Mouse (Mus musculus): ENCODE measurements around the gene Gm28308.
A peak's percentile ranks its signal among the peaks of the same experiment; 100 is the strongest.

The Gm28308 gene

GRCm38 (mm10) chr6:52183311-52184080, 29.6 kb downstream of the Gm28308 start:
- DNase-seq (ENCODE audit: low spot score in 2 of 2) = no peak

- DNase-seq (ENCODE audit: low spot score in 2 of 2) = no peak
These were observed 30.3 kb downstream of the Gm28308 start for GRCm38 (mm10) chr6:52182793-52183192.

GRCm38 (mm10) chr6:52182030-52182429, 31.1 kb downstream of the Gm28308 start:
- DNase-seq (ENCODE audit: low spot score in 2 of 2) = no peak

- no peak for DNase-seq (ENCODE audit: low spot score in 2 of 2)
These were observed 32.4 kb downstream of the Gm28308 start for GRCm38 (mm10) chr6:52180726-52181125.

GRCm38 (mm10) chr6:52180213-52180710, 32.9 kb downstream of the Gm28308 start:
- DNase-seq (ENCODE audit: low spot score in 2 of 2) = no peak

- DNase-seq (ENCODE audit: low spot score in 2 of 2) = no peak
These were observed 33.4 kb downstream of the Gm28308 start for GRCm38 (mm10) chr6:52179690-52180089.

GRCm38 (mm10) chr6:52178918-52179665, 34.0 kb downstream of the Gm28308 start:
- no peak for DNase-seq (ENCODE audit: low spot score in 2 of 2)

- DNase-seq (ENCODE audit: low spot score in 2 of 2) = no peak
These were observed 35.3 kb downstream of the Gm28308 start for GRCm38 (mm10) chr6:52177806-52178205.

GRCm38 (mm10) chr6:52177061-52177735, 35.9 kb downstream of the Gm28308 start, which contains the start of gene 5730596B20Rik:
Gene 5730596B20Rik, plus strand, starts transcription at chr6:52177498.
- no peak for DNase-seq (ENCODE audit: low spot score in 2 of 2)

- DNase-seq (ENCODE audit: low spot score in 2 of 2) = no peak
These were observed 36.7 kb downstream of the Gm28308 start for GRCm38 (mm10) chr6:52176391-52176790.

GRCm38 (mm10) chr6:52175864-52176263, 37.3 kb downstream of the Gm28308 start:
- no peak for DNase-seq (ENCODE audit: low spot score in 2 of 2)

GRCm38 (mm10) chr6:52174968-52175751, 38.0 kb downstream of the Gm28308 start:
- DNase-seq (ENCODE audit: low spot score in 2 of 2) = no peak

- DNase-seq (ENCODE audit: low spot score in 2 of 2) = no peak
These were observed 39.5 kb downstream of the Gm28308 start for GRCm38 (mm10) chr6:52173648-52174047.

- DNase-seq (ENCODE audit: low spot score in 2 of 2) = peak in 1 of 2 experiments; percentile 81
These were observed 40.6 kb downstream of the Gm28308 start for GRCm38 (mm10) chr6:52172501-52172900.

- DNase-seq (ENCODE audit: low spot score in 2 of 2) = no peak
These were observed 41.2 kb downstream of the Gm28308 start for GRCm38 (mm10) chr6:52171938-52172337.

GRCm38 (mm10) chr6:52171331-52171730, 41.8 kb downstream of the Gm28308 start:
- DNase-seq (ENCODE audit: low spot score in 2 of 2) = no peak

GRCm38 (mm10) chr6:52170898-52171223, 42.3 kb downstream of the Gm28308 start:
- DNase-seq (ENCODE audit: low spot score in 2 of 2) = no peak

- peak in 1 of 2 experiments; percentile 26 for DNase-seq (ENCODE audit: low spot score in 2 of 2)
These were observed 42.8 kb downstream of the Gm28308 start for GRCm38 (mm10) chr6:52170166-52170897.

GRCm38 (mm10) chr6:52169499-52170165, 43.5 kb downstream of the Gm28308 start:
- DNase-seq (ENCODE audit: low spot score in 2 of 2) = no peak
